Mouse (Mus musculus): ENCODE measurements around the gene Bcl9l.

Gene Bcl9l

GRCm38 (mm10) chr9:44494261-44494862 is 11.7 kb downstream of the Bcl9l start:
- in situ Hi-C loops (cut with MboI; ENCODE audit: low pct_unique_long_range_greater_than_20kb in 1 of 2, low sequenced_read_pairs in 2 of 2, unreplicated experiment in 1 of 2) = no loop called here

- in situ Hi-C loops (cut with MboI; ENCODE audit: low pct_unique_long_range_greater_than_20kb in 1 of 2, low sequenced_read_pairs in 2 of 2, unreplicated experiment in 1 of 2) = loop anchor here in 1 of 2 experiments (5.0 kb wide), 1 partner anchor 38 kb away; no protein-coding TSS in a partner anchor
These were observed 12.5 kb downstream of the Bcl9l start for GRCm38 (mm10) chr9:44494863-44495809.

GRCm38 (mm10) chr9:44495810-44496344 is 13.3 kb downstream of the Bcl9l start:
- in situ Hi-C loops (cut with MboI; ENCODE audit: low pct_unique_long_range_greater_than_20kb in 1 of 2, low sequenced_read_pairs in 2 of 2, unreplicated experiment in 1 of 2) = loop anchor here in 1 of 2 experiments (5.0 kb wide), 1 partner anchor 39 kb away; no protein-coding TSS in a partner anchor

- in situ Hi-C loops (cut with MboI; ENCODE audit: low pct_unique_long_range_greater_than_20kb in 1 of 2, low sequenced_read_pairs in 2 of 2, unreplicated experiment in 1 of 2) = loop anchor here in 1 of 2 experiments (5.0 kb wide), 1 partner anchor 40 kb away; no protein-coding TSS in a partner anchor
These were observed 14.3 kb downstream of the Bcl9l start for GRCm38 (mm10) chr9:44496803-44497461.

GRCm38 (mm10) chr9:44497624-44498377 is 15.2 kb downstream of the Bcl9l start:
- in situ Hi-C loops (cut with MboI; ENCODE audit: low pct_unique_long_range_greater_than_20kb in 1 of 2, low sequenced_read_pairs in 2 of 2, unreplicated experiment in 1 of 2) = loop anchor here in 1 of 2 experiments (5.0 kb wide), 1 partner anchor 40 kb away; no protein-coding TSS in a partner anchor

- in situ Hi-C loops (cut with MboI; ENCODE audit: low pct_unique_long_range_greater_than_20kb in 1 of 2, low sequenced_read_pairs in 2 of 2, unreplicated experiment in 1 of 2) = loop anchor here in 1 of 2 experiments (5.0 kb wide), 1 partner anchor 41 kb away; no protein-coding TSS in a partner anchor
These were observed 16.1 kb downstream of the Bcl9l start for GRCm38 (mm10) chr9:44498421-44499355.

- in situ Hi-C loops (cut with MboI; ENCODE audit: low pct_unique_long_range_greater_than_20kb in 1 of 2, low sequenced_read_pairs in 2 of 2, unreplicated experiment in 1 of 2) = loop anchor here (5.0 to 10.0 kb wide), 2 partner anchors 42 to 45 kb away; partner anchors contain the start of gene Upk2 (in 1 of the 2)
These were observed 16.9 kb downstream of the Bcl9l start for GRCm38 (mm10) chr9:44499356-44500162.

GRCm38 (mm10) chr9:44500163-44500533 is 17.5 kb downstream of the Bcl9l start:
- in situ Hi-C loops (cut with MboI; ENCODE audit: low pct_unique_long_range_greater_than_20kb in 1 of 2, low sequenced_read_pairs in 2 of 2, unreplicated experiment in 1 of 2) = loop anchor here in 1 of 2 experiments (10.0 kb wide), 1 partner anchor 45 kb away; the partner anchor contains the start of gene Upk2

GRCm38 (mm10) chr9:44500638-44501175 is 18.1 kb downstream of the Bcl9l start:
- in situ Hi-C loops (cut with MboI; ENCODE audit: low pct_unique_long_range_greater_than_20kb in 1 of 2, low sequenced_read_pairs in 2 of 2, unreplicated experiment in 1 of 2) = loop anchor here in 1 of 2 experiments (10.0 kb wide), 1 partner anchor 46 kb away; the partner anchor contains the start of gene Upk2

- in situ Hi-C loops (cut with MboI; ENCODE audit: low pct_unique_long_range_greater_than_20kb in 1 of 2, low sequenced_read_pairs in 2 of 2, unreplicated experiment in 1 of 2) = loop anchor here in 1 of 2 experiments (10.0 kb wide), 1 partner anchor 47 kb away; the partner anchor contains the start of gene Upk2
These were observed 18.7 kb downstream of the Bcl9l start for GRCm38 (mm10) chr9:44501206-44501879.

GRCm38 (mm10) chr9:44502006-44502405 is 19.4 kb downstream of the Bcl9l start:
- in situ Hi-C loops (cut with MboI; ENCODE audit: low pct_unique_long_range_greater_than_20kb in 1 of 2, low sequenced_read_pairs in 2 of 2, unreplicated experiment in 1 of 2) = loop anchor here in 1 of 2 experiments (10.0 kb wide), 1 partner anchor 47 kb away; the partner anchor contains the start of gene Upk2

GRCm38 (mm10) chr9:44504893-44505823 is 22.5 kb downstream of the Bcl9l start:
- in situ Hi-C loops (cut with MboI; ENCODE audit: low pct_unique_long_range_greater_than_20kb in 1 of 2, low sequenced_read_pairs in 2 of 2, unreplicated experiment in 1 of 2) = loop anchor here in 1 of 2 experiments (10.0 kb wide), 1 partner anchor 50 kb away; the partner anchor contains the start of gene Upk2

GRCm38 (mm10) chr9:44505824-44506467 is 23.3 kb downstream of the Bcl9l start:
- in situ Hi-C loops (cut with MboI; ENCODE audit: low pct_unique_long_range_greater_than_20kb in 1 of 2, low sequenced_read_pairs in 2 of 2, unreplicated experiment in 1 of 2) = loop anchor here in 1 of 2 experiments (10.0 kb wide), 1 partner anchor 51 kb away; the partner anchor contains the start of gene Upk2
